Mouse (Mus musculus): ENCODE measurements around the gene Oas2.

DNA sequence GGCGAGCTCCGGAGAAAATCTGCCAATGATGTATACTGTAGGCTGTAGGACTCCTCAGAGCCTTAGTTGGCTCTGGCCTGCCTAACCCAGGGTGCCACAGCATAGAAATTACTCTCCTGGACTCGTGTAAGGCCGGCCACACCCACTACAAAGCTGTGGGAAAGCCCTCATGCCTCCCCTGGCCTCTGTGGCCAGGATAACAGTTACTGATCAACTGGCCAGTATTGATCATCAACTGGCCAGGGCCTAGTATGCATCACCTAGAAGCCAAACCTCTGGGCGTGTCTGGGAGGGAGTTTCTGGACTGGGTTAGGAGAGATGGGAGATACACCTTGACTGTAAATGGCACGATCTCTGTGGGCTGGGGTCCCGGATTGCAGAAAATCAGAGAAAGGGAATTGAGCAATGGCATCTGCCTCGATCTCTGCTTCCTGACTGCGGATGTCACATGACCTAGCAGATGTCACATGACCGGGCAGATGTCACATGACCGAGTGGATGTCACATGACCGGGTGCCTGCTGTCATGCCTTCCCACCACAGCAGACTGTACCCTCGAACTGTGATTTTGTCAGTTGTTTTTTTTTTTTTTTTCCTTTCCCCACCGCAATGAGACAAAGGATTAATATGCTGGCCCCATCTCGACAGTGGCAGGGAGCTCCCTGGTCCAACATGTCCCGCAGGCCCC is 53.5 kb downstream of the Oas2 start:
- TF ChIP-seq POLR2A (IDR thresholded peaks at IDR 0.05; ENCODE audit: insufficient read depth, low read depth, low read length): no peak
- no peak for TF ChIP-seq CTCF (IDR thresholded peaks at IDR 0.05)
- TF ChIP-seq EP300 (IDR thresholded peaks at IDR 0.05; ENCODE audit: insufficient read depth, low read depth, low read length): no peak
